Mouse (Mus musculus): ENCODE data around the gene Ndel1. TPM values are rescaled to one million over a fixed set of nuclear protein-coding genes. Genes with fewer than 3 reads are reported as not detected.

The Ndel1 gene
- total RNA-seq, 2 experiments from 2014 or later, result 58.3 to 68.8 TPM

DNA sequence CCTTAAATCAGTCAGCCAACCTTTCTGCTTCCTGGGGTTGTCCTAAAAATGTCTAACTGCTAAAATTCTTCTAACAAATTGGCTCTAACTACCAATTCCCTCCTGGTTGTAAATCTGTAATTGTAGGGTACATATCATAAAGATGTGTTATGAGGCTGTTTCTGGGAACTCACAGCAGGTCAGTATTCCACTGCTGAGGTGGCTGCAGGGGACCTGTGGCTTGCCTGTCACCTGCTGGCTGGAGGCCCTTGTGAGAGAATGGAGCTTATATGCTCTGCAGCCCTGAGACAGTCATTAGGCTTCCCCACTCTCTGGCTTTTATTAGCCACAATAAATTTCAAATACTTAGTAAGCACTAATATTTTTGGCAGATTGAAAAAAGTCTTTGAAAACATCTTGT is 92.8 kb downstream of the Ndel1 start:
- DNase-seq, result no peak

- DNase-seq, result no peak
Observed at GRCm38 (mm10) chr11:68777933-68778332, 93.7 kb downstream of the Ndel1 start.

DNA sequence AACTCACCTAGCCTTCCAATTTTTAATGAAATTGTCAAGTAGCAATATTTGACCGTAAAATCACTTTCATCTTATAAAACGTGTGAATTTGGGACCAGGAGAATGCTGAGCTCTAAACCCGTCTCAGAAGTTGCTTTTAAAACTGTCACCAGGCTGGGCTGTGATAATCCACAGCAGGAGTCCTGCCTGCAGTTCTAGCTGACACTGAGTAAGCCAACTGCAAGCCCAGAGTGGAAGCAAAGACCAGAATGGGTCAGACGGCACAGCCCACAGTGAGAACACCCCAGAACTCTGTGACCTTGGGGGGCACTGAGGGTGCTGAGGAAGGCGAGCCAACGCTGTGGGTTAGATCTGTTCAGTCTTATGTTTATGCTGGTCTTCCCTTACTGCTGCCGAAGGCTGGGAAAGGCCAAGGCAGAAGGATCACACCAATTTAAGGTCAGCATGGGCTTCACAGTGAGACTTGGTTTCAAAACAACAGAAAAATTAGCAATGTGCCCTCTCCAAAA is 95.5 kb downstream of the Ndel1 start:
- no peak for DNase-seq

Other genes starting within 250 kb of the Ndel1 start
- 10 to 100 TPM; 27.2 to 34.8 TPM for gene Myh10, start 180.3 kb downstream of the Ndel1 start, total RNA-seq (2021)
- not detected for gene Rnf222, start 16.7 kb upstream of the Ndel1 start, total RNA-seq (2021)
- 1,000 to 10,000 TPM in 1 of 2 experiments, 100 to 1,000 TPM in 1; 992 to 1,013 TPM for gene Rpl26, start 29.7 kb upstream of the Ndel1 start, total RNA-seq (2021)
- not detected for gene Odf4, start 55.2 kb upstream of the Ndel1 start, total RNA-seq (2021)
- gene Arhgef15, start 85.6 kb upstream of the Ndel1 start, total RNA-seq (2021), result 10 to 100 TPM; 13.0 to 17.1 TPM
- gene Slc25a35, start 96.3 kb upstream of the Ndel1 start, total RNA-seq (2021), result 1 to 10 TPM; 2.3 to 3.7 TPM
- 10 to 100 TPM; 45.0 to 57.6 TPM for gene Rangrf, start 103.3 kb upstream of the Ndel1 start, total RNA-seq (2021)
- gene Pfas, start 136.6 kb upstream of the Ndel1 start, total RNA-seq (2021), result 10 to 100 TPM in 1 of 2 experiments, 1 to 10 TPM in 1; 7.8 to 11.2 TPM
- gene Ctc1, start 144.1 kb upstream of the Ndel1 start, total RNA-seq (2021), result 10 to 100 TPM; 11.2 to 17.2 TPM
- gene Aurkb, start 173.8 kb upstream of the Ndel1 start, total RNA-seq (2021), result 10 to 100 TPM; 10.2 to 11.6 TPM
- gene Borcs6, start 187.9 kb upstream of the Ndel1 start, total RNA-seq (2021), result 10 to 100 TPM; 12.6 to 13.9 TPM
- gene Tmem107, start 198.9 kb upstream of the Ndel1 start, total RNA-seq (2021), result 1 to 10 TPM; 4.3 to 5.2 TPM
- gene Vamp2, start 216.6 kb upstream of the Ndel1 start, total RNA-seq (2021), result 10 to 100 TPM; 52.4 to 55.8 TPM
- gene Per1, start 223.4 kb upstream of the Ndel1 start, total RNA-seq (2021), result 10 to 100 TPM; 17.5 to 78.6 TPM
- gene Hes7, start 248.5 kb upstream of the Ndel1 start, total RNA-seq (2021), result not detected